Mouse (Mus musculus): ENCODE measurements at regions not wholly inside any gene's neighbourhood (a gene's known extent, or its start where the extent isn't known, plus 50 kb on each side); places are given as distances from the start of the nearest gene placed in this dataset.

GRCm38 (mm10) chr12:69452986-69453385 is 80.7 kb upstream of the Gm9887 start:
- no peak for DNase-seq

GRCm38 (mm10) chr12:69451110-69451509 is 78.9 kb upstream of the Gm9887 start:
- DNase-seq, result no peak

- no peak for DNase-seq
These were observed 75.9 kb upstream of the Gm9887 start for GRCm38 (mm10) chr12:69447962-69448767.

- DNase-seq, result no peak
These were observed 75.1 kb upstream of the Gm9887 start for GRCm38 (mm10) chr12:69447322-69447827.

GRCm38 (mm10) chr12:69446468-69447321 is 74.4 kb upstream of the Gm9887 start:
- peak; percentile 56 to 63 for DNase-seq

GRCm38 (mm10) chr12:69446085-69446467 is 73.8 kb upstream of the Gm9887 start:
- peak; percentile 29 to 47 for DNase-seq

- DNase-seq, result no peak
These were observed 70.1 kb upstream of the Gm9887 start for GRCm38 (mm10) chr12:69442321-69442720.

GRCm38 (mm10) chr12:69441764-69442163 is 69.5 kb upstream of the Gm9887 start:
- no peak for DNase-seq

- no peak for DNase-seq
These were observed 66.0 kb upstream of the Gm9887 start for GRCm38 (mm10) chr12:69438271-69438670.

GRCm38 (mm10) chr12:69436839-69437501 is 64.7 kb upstream of the Gm9887 start:
- DNase-seq, result no peak

- DNase-seq, result no peak
These were observed 62.1 kb upstream of the Gm9887 start for GRCm38 (mm10) chr12:69434315-69434714.

GRCm38 (mm10) chr12:69432086-69432485 is 59.8 kb upstream of the Gm9887 start:
- no peak for DNase-seq

- no peak for DNase-seq
These were observed 55.9 kb upstream of the Gm9887 start for GRCm38 (mm10) chr12:69428108-69428507.

GRCm38 (mm10) chr12:69425610-69426009 is 53.4 kb upstream of the Gm9887 start:
- DNase-seq, result no peak

- DNase-seq, result no peak
These were observed 52.7 kb upstream of the Gm9887 start for GRCm38 (mm10) chr12:69424971-69425370.

Measured in cerebellum, postnatal 25 days (tissue).